In genomic region chr2:74672481-74673362, GRCm38 (mm10) we compare ENCODE assay signal across 8 mouse cellular contexts. TPM values are rescaled to one million over a fixed set of nuclear protein-coding genes. Genes with fewer than 3 reads are reported as not detected.
DNase-seq lines count a peak whose midpoint lies in the region; ATAC-seq lines count a peak whose summit lies in the region.

No protein-coding gene starts in this region.

- H3K4me1 ChIP-seq in hindbrain, embryonic 13.5 days (replicated peaks) = peaks cover 12% of the 10 kb centered on the region
- no peaks in the 10 kb centered on the region for H3K4me1 ChIP-seq in liver, embryonic 16.5 days (ENCODE audit: control insufficient read depth, low read depth, low read length)
- peaks cover 20% of the 10 kb centered on the region for H3K4me1 ChIP-seq in neural tube, embryonic 13.5 days (replicated peaks)

- H3K27me3 ChIP-seq in hindbrain, embryonic 13.5 days = peaks cover 100% of the 10 kb centered on the region
- H3K27me3 ChIP-seq in liver, embryonic 16.5 days (ENCODE audit: control insufficient read depth, insufficient read depth, low read depth, low read length) = peaks cover 97% of the 10 kb centered on the region
- H3K27me3 ChIP-seq in neural tube, embryonic 13.5 days = peaks cover 100% of the 10 kb centered on the region

- peak overlapping the region; percentile 46 for H3K4me2 ChIP-seq in hindbrain, embryonic 13.5 days
- peak overlapping the region; percentile 40 for H3K4me2 ChIP-seq in liver, embryonic 16.5 days (ENCODE audit: low read depth, low read length)
- peak overlapping the region; percentile 53 for H3K4me2 ChIP-seq in neural tube, embryonic 13.5 days

- ATAC-seq in hindbrain, embryonic 13.5 days (ENCODE audit: low FRiP score) = peak; percentile 46; the same call in 1 of the 2 replicates
- ATAC-seq in liver, embryonic 16.5 days (ENCODE audit: low read depth) = no peak
- ATAC-seq in neural tube, embryonic 13.5 days (ENCODE audit: low read depth) = 0 out of 2 replicates have a peak, but pooled peaks have one; percentile 28

- H3K9ac ChIP-seq in hindbrain, embryonic 13.5 days = no peak overlapping the region
- no peak overlapping the region for H3K9ac ChIP-seq in liver, embryonic 16.5 days (ENCODE audit: low read depth, low read length)
- H3K9ac ChIP-seq in neural tube, embryonic 13.5 days = no peak overlapping the region

- H3K9me3 ChIP-seq in hindbrain, embryonic 13.5 days = no peaks in the 10 kb centered on the region
- H3K9me3 ChIP-seq in liver, embryonic 16.5 days (replicated peaks; ENCODE audit: control insufficient read depth, low read length) = no peaks in the 10 kb centered on the region
- H3K9me3 ChIP-seq in neural tube, embryonic 13.5 days = no peaks in the 10 kb centered on the region

- no peaks in the 10 kb centered on the region for H3K36me3 ChIP-seq in hindbrain, embryonic 13.5 days
- H3K36me3 ChIP-seq in liver, embryonic 16.5 days (ENCODE audit: control insufficient read depth, insufficient read depth) = no peaks in the 10 kb centered on the region
- H3K36me3 ChIP-seq in neural tube, embryonic 13.5 days = no peaks in the 10 kb centered on the region

- peak; percentile 55 for DNase-seq in adrenal gland, postnatal 25 days
- no peak for DNase-seq in adrenal gland, adult 18-20 months (ENCODE audit: low spot score in 2 of 2)
- DNase-seq in CD4-positive helper T cell, adult 2 months (ENCODE audit: low read depth, low spot score) = peak; percentile 56
- peak; percentile 78 for DNase-seq in embryo, embryonic 11.5 days (ENCODE audit: low read depth, low spot score)
- DNase-seq in yolk sac, embryonic 10.5 days (ENCODE audit: low spot score) = no peak

- WGBS in hindbrain, embryonic 13.5 days = under 1% methylated on average over 40 of the region's 40 CpGs
- WGBS in liver, embryonic 16.5 days (ENCODE audit: insufficient replicate concordance) = 2% methylated on average over 40 of the region's 40 CpGs
- WGBS in neural tube, embryonic 13.5 days = 1% methylated on average over 40 of the region's 40 CpGs

- peak overlapping the region; percentile 33 for H3K4me3 ChIP-seq in hindbrain, embryonic 13.5 days
- H3K4me3 ChIP-seq in liver, embryonic 16.5 days (ENCODE audit: low read depth, low read length) = peak overlapping the region; percentile 24
- peak overlapping the region; percentile 21 for H3K4me3 ChIP-seq in neural tube, embryonic 13.5 days

- no peak overlapping the region for H3K27ac ChIP-seq in hindbrain, embryonic 13.5 days
- H3K27ac ChIP-seq in liver, embryonic 16.5 days (ENCODE audit: low read length) = no peak overlapping the region
- no peak overlapping the region for H3K27ac ChIP-seq in neural tube, embryonic 13.5 days (replicated peaks)

RNA-seq across cellular contexts. Expression of gene Hoxd12, which starts 2.1 kb away (rescaled TPM):
- total RNA-seq in adrenal gland, postnatal 25 days (2021) = not detected in 2 replicates
- not detected for total RNA-seq in adrenal gland, adult 18-20 months (2021)
- polyA plus RNA-seq in hindbrain, embryonic 13.5 days (2015; fragmentation: Nextera tagmentation; extraction: Ambion mirVana) = not detected in 2 replicates
- polyA plus RNA-seq in liver, embryonic 16.5 days (2015; fragmentation: Nextera tagmentation; extraction: Ambion mirVana) = not detected in 2 replicates
- 0.50 and 1.7 TPM in 2 replicates for polyA plus RNA-seq in neural tube, embryonic 13.5 days (2015; fragmentation: Nextera tagmentation; extraction: Ambion mirVana)

RNA-seq across cellular contexts. Expression of gene Hoxd13, which starts 4.6 kb away (rescaled TPM):
- not detected in 2 replicates for total RNA-seq in adrenal gland, postnatal 25 days (2021)
- not detected for total RNA-seq in adrenal gland, adult 18-20 months (2021)
- 0.16 TPM in 1 of 2 replicates, not detected in the other for polyA plus RNA-seq in hindbrain, embryonic 13.5 days (2015; fragmentation: Nextera tagmentation; extraction: Ambion mirVana)
- not detected in 2 replicates for polyA plus RNA-seq in liver, embryonic 16.5 days (2015; fragmentation: Nextera tagmentation; extraction: Ambion mirVana)
- 0.10 and 0.19 TPM in 2 replicates for polyA plus RNA-seq in neural tube, embryonic 13.5 days (2015; fragmentation: Nextera tagmentation; extraction: Ambion mirVana)

RNA-seq across cellular contexts. Expression of gene Hoxd11, which starts 6.6 kb away (rescaled TPM):
- not detected in 2 replicates for total RNA-seq in adrenal gland, postnatal 25 days (2021)
- total RNA-seq in adrenal gland, adult 18-20 months (2021) = not detected
- not detected in 2 replicates for polyA plus RNA-seq in hindbrain, embryonic 13.5 days (2015; fragmentation: Nextera tagmentation; extraction: Ambion mirVana)
- polyA plus RNA-seq in liver, embryonic 16.5 days (2015; fragmentation: Nextera tagmentation; extraction: Ambion mirVana) = not detected in 2 replicates
- polyA plus RNA-seq in neural tube, embryonic 13.5 days (2015; fragmentation: Nextera tagmentation; extraction: Ambion mirVana) = 4.0 and 6.5 TPM in 2 replicates

RNA-seq across cellular contexts. Expression of gene Evx2, which starts 13.4 kb away (rescaled TPM):
- total RNA-seq in adrenal gland, postnatal 25 days (2021) = not detected in 2 replicates
- total RNA-seq in adrenal gland, adult 18-20 months (2021) = not detected
- polyA plus RNA-seq in hindbrain, embryonic 13.5 days (2015; fragmentation: Nextera tagmentation; extraction: Ambion mirVana) = 1.3 and 1.6 TPM in 2 replicates
- not detected in 2 replicates for polyA plus RNA-seq in liver, embryonic 16.5 days (2015; fragmentation: Nextera tagmentation; extraction: Ambion mirVana)
- 0.43 and 0.67 TPM in 2 replicates for polyA plus RNA-seq in neural tube, embryonic 13.5 days (2015; fragmentation: Nextera tagmentation; extraction: Ambion mirVana)

RNA-seq across cellular contexts. Expression of gene Hoxd10, which starts 19.0 kb away (rescaled TPM):
- not detected in 2 replicates for total RNA-seq in adrenal gland, postnatal 25 days (2021)
- total RNA-seq in adrenal gland, adult 18-20 months (2021) = not detected
- polyA plus RNA-seq in hindbrain, embryonic 13.5 days (2015; fragmentation: Nextera tagmentation; extraction: Ambion mirVana) = not detected in 2 replicates
- polyA plus RNA-seq in liver, embryonic 16.5 days (2015; fragmentation: Nextera tagmentation; extraction: Ambion mirVana) = not detected in 2 replicates
- 87.2 and 132 TPM in 2 replicates for polyA plus RNA-seq in neural tube, embryonic 13.5 days (2015; fragmentation: Nextera tagmentation; extraction: Ambion mirVana)

Comparison
In these comparisons a context has a peak if more than half of its experiments do, and no peak if none do; other contexts are left out.
1. DNase-seq: peak in adrenal gland, postnatal 25 days (single experiment), CD4-positive helper T cell, adult 2 months (single experiment) and embryo, embryonic 11.5 days (single experiment); none in adrenal gland, adult 18-20 months (0 of 2) and yolk sac, embryonic 10.5 days (single experiment).
2. Peak in every context shown above with its lines, with median percentiles within 50 percentile points of each other: H3K4me2 ChIP-seq and H3K4me3 ChIP-seq.